Mouse (Mus musculus) midbrain, embryonic 16.5 days (tissue): Measurements from ENCODE around the gene Trim38. TPM values are rescaled to one million over a fixed set of nuclear protein-coding genes. Genes with fewer than 3 reads are reported as not detected.

Experiments used
- ATAC-seq: fragments of 200-750 bp; cut with Nextera tagmentation; 2 replicates; pipeline ENCODE4 v1.8.0; 2017; ENCODE audit warnings: moderate TSS enrichment
- H3K27ac ChIP-seq: fragments of 300-500 bp; sonication (generic); 2 replicates; pipeline ENCODE4 v1.5.1; 2014; ENCODE audit warnings: mild to moderate bottlenecking, low read length, mixed read lengths
- H3K27me3 ChIP-seq: fragments of 300-500 bp; sonication (generic); 2 replicates; pipeline ENCODE4 v1.6.1; 2014; ENCODE audit warnings: low read depth, low read length, mixed read lengths; ENCODE audit not compliant: control insufficient read depth, insufficient read depth
- H3K36me3 ChIP-seq: fragments of 300-500 bp; sonication (generic); 2 replicates; pipeline ENCODE4 v1.6.1; 2014; ENCODE audit warnings: mild to moderate bottlenecking, low read length, moderate library complexity, mixed read lengths; ENCODE audit not compliant: control insufficient read depth, insufficient read depth
- H3K4me1 ChIP-seq: fragments of 300-500 bp; sonication (generic); 2 replicates; pipeline ENCODE4 v1.6.1; 2014; ENCODE audit warnings: mild to moderate bottlenecking, low read length, mixed read lengths; ENCODE audit not compliant: control insufficient read depth, insufficient read depth
- H3K4me2 ChIP-seq: fragments of 300-500 bp; sonication (generic); 2 replicates; pipeline ENCODE4 v1.6.1; 2014; ENCODE audit warnings: mild to moderate bottlenecking, low read length, mixed read lengths
- H3K4me3 ChIP-seq: fragments of 300-500 bp; sonication (generic); 2 replicates; pipeline ENCODE4 v1.5.1; 2014; ENCODE audit warnings: low read depth, mild to moderate bottlenecking, low read length, moderate library complexity, mixed read lengths
- H3K9ac ChIP-seq: fragments of 300-500 bp; sonication (generic); 2 replicates; pipeline ENCODE4 v1.6.1; 2014; ENCODE audit warnings: low read depth, low read length, mixed read lengths
- H3K9me3 ChIP-seq: fragments of 300-500 bp; sonication (generic); replicated peaks from 2 replicates; pipeline ENCODE4 v1.6.1; 2014; ENCODE audit warnings: mild to moderate bottlenecking, low read length, mixed read lengths; ENCODE audit not compliant: control insufficient read depth, poor library complexity, severe bottlenecking
- WGBS: fragments of 180-500 bp; shearing (Covaris S2); extraction: QIAGEN DNeasy Blood & Tissue Kit; methylation state at CpG from one replicate; pipeline ENCODE4 v1.1.7; 2014; 5-methylcytosine and 5-hydroxymethylcytosine counted together
- polyA plus RNA-seq: library from polyadenylated mRNA; unstranded; fragments of >200 nt; fragmentation: Nextera tagmentation; extraction: Ambion mirVana; gene quantifications from 2 replicates; pipeline ENCODE4 v1.2.1, GENCODE M21; 2015

The Trim38 gene
- polyA plus RNA-seq, 1 experiment from 2014 or later = not detected

- peak overlapping the region; percentile 55 for H3K4me3 ChIP-seq
- H3K4me2 ChIP-seq = peak overlapping the region; percentile 95
- no peak overlapping the region; the same call in 1 of the 2 replicates for H3K27ac ChIP-seq
- peak overlapping the region; percentile 60; the same call in 1 of the 2 replicates for H3K9ac ChIP-seq
- WGBS = 21% methylated on average over 4 of the region's 4 CpGs
- no peaks in the 10 kb centered on the region for H3K27me3 ChIP-seq
- H3K36me3 ChIP-seq = no peaks in the 10 kb centered on the region
- H3K4me1 ChIP-seq = peaks cover 17% of the 10 kb centered on the region
- no peak for ATAC-seq
- H3K9me3 ChIP-seq = no peaks in the 10 kb centered on the region
These were observed 31.7 kb upstream of the Trim38 start for GRCm38 (mm10) chr13:23738041-23738440.

- Histone ChIP-seq H3K4me3 (peak within 1 kb of the TSS; percentile 55), H3K27me3 (no peaks in the 10 kb centered on the region), H3K9me3 (no peaks in the 10 kb centered on the region), H3K9ac (peak within 1 kb of the TSS; percentile 60), H3K4me1 (peaks cover 17% of the 10 kb centered on the region), H3K4me2 (peak within 1 kb of the TSS; percentile 95), H3K36me3 (no peaks in the 10 kb centered on the region), H3K27ac (peak within 1 kb of the TSS; percentile 56)
- under 1% methylated on average over 29 of the region's 38 CpGs for WGBS
- peak; percentile 95 for ATAC-seq
These were observed 31.0 kb upstream of the Trim38 start, which contains the start of gene Hist1h1c for GRCm38 (mm10) chr13:23738677-23739068. Gene Hist1h1c, plus strand, starts transcription at chr13:23738808.

- H3K27me3 ChIP-seq = no peaks in the 10 kb centered on the region
- H3K9me3 ChIP-seq = no peaks in the 10 kb centered on the region
- peak overlapping the region; percentile 56 for H3K27ac ChIP-seq
- peak overlapping the region; percentile 55 for H3K4me3 ChIP-seq
- H3K9ac ChIP-seq = peak overlapping the region; percentile 60
- no peaks in the 10 kb centered on the region for H3K36me3 ChIP-seq
- peak overlapping the region; percentile 95 for H3K4me2 ChIP-seq
- WGBS = under 1% methylated on average over 39 of the region's 39 CpGs
- ATAC-seq = peak; percentile 93
- H3K4me1 ChIP-seq = peaks cover 17% of the 10 kb centered on the region
These were observed 30.4 kb upstream of the Trim38 start for GRCm38 (mm10) chr13:23739069-23739921.

GRCm38 (mm10) chr13:23739922-23740252 lies 29.8 kb upstream of the Trim38 start:
- Histone ChIP-seq H3K4me3 (peak overlapping the region; percentile 55), H3K9ac (peak overlapping the region; percentile 45; the same call in 1 of the 2 replicates), H3K27me3 (no peaks in the 10 kb centered on the region), H3K4me1 (peaks cover 17% of the 10 kb centered on the region), H3K36me3 (no peaks in the 10 kb centered on the region), H3K9me3 (no peaks in the 10 kb centered on the region), H3K4me2 (peak overlapping the region; percentile 95), H3K27ac (peak overlapping the region; percentile 56)
- no peak for ATAC-seq
- WGBS = under 1% methylated on average over 14 of the region's 14 CpGs

- Histone ChIP-seq H3K9me3 (no peaks in the 10 kb centered on the region), H3K27me3 (no peaks in the 10 kb centered on the region), H3K27ac (peak overlapping the region; percentile 56), H3K4me1 (peaks cover 17% of the 10 kb centered on the region), H3K4me3 (peak overlapping the region; percentile 55), H3K4me2 (peak overlapping the region; percentile 95), H3K36me3 (no peaks in the 10 kb centered on the region), H3K9ac (peak overlapping the region; percentile 45; the same call in 1 of the 2 replicates)
- ATAC-seq = no peak
- WGBS = 41% methylated on average over 13 of the region's 13 CpGs
These were observed 29.4 kb upstream of the Trim38 start for GRCm38 (mm10) chr13:23740256-23740840.

- no peak overlapping the region for H3K4me3 ChIP-seq
- H3K27me3 ChIP-seq = no peaks in the 10 kb centered on the region
- H3K36me3 ChIP-seq = no peaks in the 10 kb centered on the region
- peaks cover 17% of the 10 kb centered on the region for H3K4me1 ChIP-seq
- H3K4me2 ChIP-seq = no peak overlapping the region
- no peaks in the 10 kb centered on the region for H3K9me3 ChIP-seq
- ATAC-seq = no peak
- H3K27ac ChIP-seq = no peak overlapping the region
- no peak overlapping the region for H3K9ac ChIP-seq
- 60% methylated on average over 5 of the region's 5 CpGs for WGBS
These were observed 28.8 kb upstream of the Trim38 start for GRCm38 (mm10) chr13:23740910-23741309.

- ATAC-seq = no peak
- H3K4me3 ChIP-seq = no peak overlapping the region
- no peak overlapping the region for H3K27ac ChIP-seq
- no peaks in the 10 kb centered on the region for H3K9me3 ChIP-seq
- H3K36me3 ChIP-seq = no peaks in the 10 kb centered on the region
- H3K4me2 ChIP-seq = no peak overlapping the region
- H3K27me3 ChIP-seq = no peaks in the 10 kb centered on the region
- H3K9ac ChIP-seq = no peak overlapping the region
- peaks cover 17% of the 10 kb centered on the region for H3K4me1 ChIP-seq
These were observed 27.7 kb upstream of the Trim38 start for GRCm38 (mm10) chr13:23742007-23742406.

GRCm38 (mm10) chr13:23743215-23743614 lies 26.5 kb upstream of the Trim38 start:
- Histone ChIP-seq H3K36me3 (no peaks in the 10 kb centered on the region), H3K4me2 (no peak overlapping the region), H3K27ac (no peak overlapping the region), H3K9ac (no peak overlapping the region), H3K9me3 (no peaks in the 10 kb centered on the region), H3K4me1 (peaks cover 22% of the 10 kb centered on the region), H3K4me3 (no peak overlapping the region), H3K27me3 (no peaks in the 10 kb centered on the region)
- 82% methylated on average over 5 of the region's 5 CpGs for WGBS
- no peak for ATAC-seq

- ATAC-seq = no peak
- Histone ChIP-seq H3K4me2 (no peak overlapping the region), H3K27ac (no peak overlapping the region), H3K9me3 (no peaks in the 10 kb centered on the region), H3K4me1 (peaks cover 20% of the 10 kb centered on the region), H3K36me3 (no peaks in the 10 kb centered on the region), H3K27me3 (no peaks in the 10 kb centered on the region), H3K4me3 (no peak overlapping the region), H3K9ac (no peak overlapping the region)
- 39% methylated on average over 4 of the region's 4 CpGs for WGBS
These were observed 25.8 kb upstream of the Trim38 start for GRCm38 (mm10) chr13:23743963-23744362.
